Mouse (Mus musculus) cerebellum, adult 11 months (tissue): ENCODE measurements around the gene Vash1.

ENCODE experiments used
- DNase-seq: peaks from one replicate; pipeline ENCODE4 v3.0.0; 2022

The Vash1 gene

DNA sequence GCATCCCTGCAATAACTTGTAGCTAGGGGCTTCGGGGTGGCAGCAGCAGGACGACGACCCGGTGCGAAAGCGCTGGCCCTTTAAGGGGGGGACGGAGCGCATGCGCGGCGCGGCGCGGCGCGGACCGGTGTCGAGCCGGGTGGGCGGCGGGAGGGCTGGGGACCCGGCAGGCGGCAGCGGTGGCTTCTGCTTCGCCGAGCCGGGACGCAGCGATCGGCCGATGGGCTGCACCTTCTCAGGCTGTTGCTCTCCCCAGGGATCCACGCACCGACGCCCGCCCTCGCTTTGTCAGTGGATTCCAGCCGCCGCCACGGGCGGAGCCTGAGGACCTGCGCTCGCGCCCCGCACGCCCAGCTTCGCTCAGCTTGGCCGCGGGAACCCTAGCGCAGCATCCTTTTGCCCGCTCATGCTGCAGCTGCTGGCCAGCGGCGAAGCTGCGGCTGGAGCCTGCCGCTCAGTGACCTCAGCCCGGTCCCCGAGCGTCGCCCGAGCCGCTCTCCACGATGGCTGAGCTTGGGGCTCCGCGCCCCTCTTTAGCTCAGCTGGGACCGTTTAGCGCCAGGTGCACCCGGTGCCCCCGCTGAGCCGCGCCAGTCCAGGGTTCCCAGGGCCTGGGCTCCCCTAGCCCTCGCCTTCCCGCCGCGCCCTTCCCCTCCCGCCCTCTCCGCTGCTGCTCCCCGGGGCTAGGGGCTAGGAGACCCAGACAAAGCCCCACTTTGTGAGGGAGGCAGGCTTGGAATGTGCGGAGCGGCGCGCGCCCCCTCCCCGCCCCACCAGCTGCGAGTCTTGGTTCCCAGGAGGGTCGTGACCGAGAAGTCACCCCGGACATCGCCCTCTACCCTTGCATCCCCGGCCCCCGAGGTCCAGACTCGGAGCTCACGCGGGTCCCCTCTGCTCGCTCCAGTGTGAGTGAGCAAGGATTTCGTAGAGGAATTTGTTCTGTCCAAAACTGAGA, at the start of gene Vash1:
TSS of gene Vash1 (plus strand) at position 110 of the 955 bp plus-strand sequence.
- peak; percentile 75 for DNase-seq

DNA sequence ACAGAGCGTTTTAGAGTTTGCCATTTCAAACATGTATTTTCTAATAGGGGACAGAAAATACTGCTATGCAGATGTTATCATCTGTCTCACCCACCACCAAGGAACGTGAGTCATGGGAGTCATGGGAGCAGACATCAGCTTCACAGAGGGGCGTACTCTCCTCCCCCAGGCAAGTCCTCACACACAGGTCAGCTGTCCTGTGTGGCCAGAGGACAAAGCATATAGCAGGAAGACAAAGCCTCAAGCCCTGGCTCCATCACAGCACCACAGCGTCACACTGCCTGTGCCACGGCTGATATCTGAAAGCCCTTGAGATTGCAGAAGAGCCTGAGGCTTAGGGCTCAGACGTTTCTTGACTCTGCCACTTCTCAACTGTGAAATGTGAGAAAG, 49.7 kb upstream of the Vash1 start:
- DNase-seq: no peak

DNA sequence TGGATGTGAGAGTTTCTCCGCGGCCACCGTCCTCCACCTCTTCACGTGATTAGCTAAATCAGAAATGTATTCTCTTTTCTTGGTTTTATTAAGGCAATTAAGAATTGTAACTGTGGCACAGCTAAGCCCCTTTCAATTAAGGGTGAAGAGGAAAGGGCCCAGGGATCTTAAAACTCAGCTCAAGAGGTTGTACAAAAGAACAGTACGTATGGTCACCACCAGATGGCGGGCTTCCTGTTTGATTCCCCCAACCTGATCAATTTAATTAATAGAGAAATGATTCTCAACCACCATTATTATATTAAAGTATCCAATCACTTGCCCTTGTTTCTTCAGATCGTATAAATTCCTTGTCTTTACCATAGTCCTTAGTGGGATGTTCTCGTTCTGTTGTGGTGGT, 36.7 kb upstream of the Vash1 start:
- DNase-seq: no peak

- no peak for DNase-seq
Measured at GRCm38 (mm10) chr12:86644512-86645273, 33.8 kb upstream of the Vash1 start.

DNA sequence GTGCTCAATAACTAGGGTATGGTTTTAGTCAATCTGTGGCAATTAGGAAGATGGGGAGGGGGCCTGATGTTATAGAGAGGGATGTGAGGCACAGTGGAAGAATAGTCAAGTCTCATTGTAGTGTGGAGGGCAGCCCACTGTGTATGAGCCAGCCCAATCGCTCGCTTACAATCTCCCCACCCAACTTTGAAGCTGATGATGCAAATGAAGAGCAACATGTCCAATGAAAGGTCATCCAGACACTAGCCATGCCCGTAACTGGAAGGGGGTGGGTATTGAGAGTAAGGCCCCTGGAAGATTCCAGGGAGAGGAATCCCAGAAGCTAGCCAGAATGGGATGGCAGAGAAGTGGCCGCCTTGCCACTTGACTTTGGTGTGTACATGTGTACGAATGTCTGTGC, 33.0 kb upstream of the Vash1 start:
- DNase-seq: no peak

DNA sequence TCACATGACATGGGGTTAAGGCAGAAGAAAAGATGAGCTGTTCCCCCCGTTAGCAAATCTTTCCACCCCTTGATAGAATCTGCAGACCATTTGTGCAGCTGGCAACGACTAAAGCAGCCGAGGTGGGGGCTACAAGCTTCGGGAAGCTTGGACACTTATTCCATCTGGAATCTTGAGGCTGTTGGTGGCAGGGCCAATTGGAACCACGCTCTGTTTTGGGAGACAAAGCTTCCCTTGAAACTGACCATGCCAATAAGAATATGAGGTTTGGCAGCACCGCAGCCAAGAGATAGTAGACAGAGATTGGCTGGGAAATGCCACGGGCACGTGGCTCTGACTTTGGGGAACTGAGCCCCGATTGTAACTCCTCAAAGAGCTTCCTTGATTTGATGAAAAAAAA, 31.7 kb upstream of the Vash1 start:
- no peak for DNase-seq

GRCm38 (mm10) chr12:86647279-86647678, 31.2 kb upstream of the Vash1 start:
- no peak for DNase-seq

DNA sequence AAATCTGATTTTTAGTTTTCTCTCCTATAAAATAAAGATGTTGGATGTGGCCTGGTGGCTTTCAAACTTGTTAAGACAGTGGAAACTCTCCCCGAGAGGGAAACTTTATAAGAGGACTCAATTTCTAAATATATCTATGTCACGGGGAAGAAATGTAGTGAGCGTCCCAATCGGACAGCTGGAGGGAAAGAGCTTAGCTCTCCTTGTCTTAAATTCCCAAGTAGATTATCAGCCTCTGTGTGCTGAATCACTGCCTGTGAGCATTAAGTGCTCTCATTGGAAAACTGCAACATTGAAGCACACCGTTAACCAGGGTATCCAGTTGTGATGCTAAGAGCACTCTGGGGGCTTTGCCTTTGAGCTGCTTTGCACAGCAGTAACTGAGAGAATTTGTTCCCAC, 30.8 kb upstream of the Vash1 start:
- no peak for DNase-seq

- DNase-seq: no peak
Measured at GRCm38 (mm10) chr12:86648489-86648888, 30.0 kb upstream of the Vash1 start.

DNA sequence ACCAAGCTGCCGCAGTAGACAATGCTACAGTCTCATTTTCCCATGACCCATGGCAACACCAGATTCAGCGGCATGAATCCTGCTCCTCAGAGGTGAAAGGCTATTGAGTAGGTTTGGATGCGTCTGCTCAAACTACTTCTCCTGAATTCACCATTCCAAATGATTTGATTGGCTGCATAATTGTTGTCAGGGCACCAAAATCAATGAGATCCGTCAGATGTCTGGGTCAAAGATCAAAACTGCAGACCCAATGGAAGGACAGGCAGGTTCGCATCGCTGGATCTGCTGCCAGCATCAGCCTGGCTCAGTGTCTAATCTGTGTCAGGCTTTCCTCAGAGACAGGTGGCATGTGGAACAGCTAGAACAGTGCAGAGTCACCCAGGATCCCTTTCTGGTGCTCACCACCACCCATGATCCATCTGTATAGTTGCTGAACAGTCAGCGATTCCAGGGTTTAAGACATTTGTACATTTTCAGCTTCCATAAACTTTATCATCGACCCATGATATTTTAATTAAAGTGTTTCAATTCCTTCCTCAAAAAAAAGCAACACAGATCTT, 27.1 kb upstream of the Vash1 start:
- no peak for DNase-seq

- no peak for DNase-seq
Measured at GRCm38 (mm10) chr12:86652570-86653041, 25.9 kb upstream of the Vash1 start.

- no peak for DNase-seq
Measured at GRCm38 (mm10) chr12:86659447-86659968, 19.0 kb upstream of the Vash1 start.

DNA sequence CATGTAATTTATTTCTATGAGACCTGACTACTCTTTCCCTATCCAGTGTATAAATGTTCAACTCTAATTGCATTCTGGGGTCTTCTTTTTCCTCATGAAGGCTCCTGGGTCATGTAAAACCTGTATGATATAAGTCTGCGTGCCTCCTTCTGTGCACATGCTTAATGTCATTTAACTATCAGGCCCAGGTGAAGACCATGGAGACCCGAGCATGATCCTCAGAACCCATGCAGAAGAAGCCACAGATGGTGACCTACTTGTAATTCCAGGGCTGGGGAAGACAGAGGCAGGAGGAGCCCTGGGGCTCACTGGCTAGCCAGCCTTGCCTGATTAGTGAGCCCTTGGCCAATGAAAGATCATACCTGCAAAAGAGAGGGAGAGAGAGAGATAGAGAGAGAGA, 18.0 kb upstream of the Vash1 start:
- no peak for DNase-seq

DNA sequence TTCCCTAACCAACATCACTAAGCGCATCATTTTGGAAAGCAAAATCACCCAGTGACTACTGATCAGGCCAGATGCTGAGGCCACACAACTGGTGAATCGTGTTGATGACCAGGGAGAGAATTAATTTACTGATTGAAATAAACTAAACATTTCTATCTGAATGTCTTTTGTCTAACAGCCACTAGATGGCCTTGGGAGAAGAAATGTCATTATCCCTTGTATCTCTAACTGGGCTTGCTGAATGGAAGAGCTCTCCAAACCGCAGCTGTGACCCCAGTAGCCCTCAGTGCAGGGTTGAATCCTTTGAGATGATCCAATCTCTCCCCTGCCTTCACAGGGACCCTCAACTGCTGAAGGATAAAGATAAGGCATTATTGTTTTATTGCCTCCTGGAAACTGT, 12.8 kb upstream of the Vash1 start:
- no peak for DNase-seq

DNA sequence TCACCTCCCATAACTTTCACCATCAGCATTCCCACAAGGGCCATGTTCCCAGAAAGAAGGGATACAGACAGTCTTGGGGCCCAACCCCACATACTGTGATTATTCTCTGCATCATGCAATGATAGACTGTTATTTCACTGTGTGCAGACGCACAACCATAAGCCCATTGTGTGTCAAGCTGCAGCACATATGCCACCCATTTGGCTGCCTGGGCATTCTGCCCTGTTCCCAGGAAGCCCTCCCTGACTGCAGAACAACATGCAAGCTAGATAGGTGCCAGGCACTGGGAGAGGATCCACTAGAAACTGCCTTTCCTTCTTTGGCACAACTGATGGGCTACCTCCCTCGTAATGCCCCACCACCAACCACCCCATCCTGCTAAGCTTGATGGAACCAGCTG, 10.1 kb upstream of the Vash1 start:
- DNase-seq: no peak

GRCm38 (mm10) chr12:86672105-86672504, 6.4 kb upstream of the Vash1 start:
- no peak for DNase-seq

DNA sequence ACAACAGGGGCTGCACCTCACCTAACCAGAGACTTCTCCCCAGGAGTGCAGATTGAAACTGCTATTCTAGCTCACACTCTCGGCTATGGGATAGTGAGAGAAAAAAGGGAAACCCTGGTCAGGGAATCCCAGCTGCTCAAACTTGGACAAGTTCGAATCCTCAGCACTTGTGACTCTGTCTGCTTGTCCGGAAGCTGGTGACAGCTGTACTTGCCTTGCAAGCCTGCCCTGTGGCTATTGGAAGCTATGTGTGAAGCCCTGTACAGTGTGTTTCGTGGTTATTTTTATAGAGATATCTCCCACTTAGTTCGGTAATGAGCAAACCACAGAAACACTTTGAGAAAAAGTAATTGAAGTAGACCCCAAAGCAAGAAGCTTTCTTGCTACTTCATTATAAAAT, 6.0 kb upstream of the Vash1 start:
- DNase-seq: no peak

DNA sequence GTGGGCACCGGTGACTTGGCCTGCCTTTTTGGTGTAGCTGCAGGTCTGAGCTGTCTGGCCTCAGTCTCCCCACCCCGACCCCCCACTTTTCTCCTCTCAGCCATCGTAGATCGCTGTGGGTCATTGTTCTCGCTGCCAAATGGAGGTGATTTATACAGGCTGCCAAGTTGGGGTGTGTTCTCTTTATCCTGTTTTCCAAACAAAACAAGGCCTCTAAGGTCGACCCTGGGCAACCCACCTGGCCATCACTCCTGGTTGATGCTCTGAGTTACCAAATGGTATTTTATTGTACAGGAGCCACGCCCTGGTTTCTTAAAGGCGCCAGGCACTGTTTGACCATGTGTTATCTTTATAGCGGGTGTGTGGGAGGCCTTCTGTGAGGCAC, 1.0 kb downstream of the Vash1 start:
- DNase-seq: peak; percentile 40

DNA sequence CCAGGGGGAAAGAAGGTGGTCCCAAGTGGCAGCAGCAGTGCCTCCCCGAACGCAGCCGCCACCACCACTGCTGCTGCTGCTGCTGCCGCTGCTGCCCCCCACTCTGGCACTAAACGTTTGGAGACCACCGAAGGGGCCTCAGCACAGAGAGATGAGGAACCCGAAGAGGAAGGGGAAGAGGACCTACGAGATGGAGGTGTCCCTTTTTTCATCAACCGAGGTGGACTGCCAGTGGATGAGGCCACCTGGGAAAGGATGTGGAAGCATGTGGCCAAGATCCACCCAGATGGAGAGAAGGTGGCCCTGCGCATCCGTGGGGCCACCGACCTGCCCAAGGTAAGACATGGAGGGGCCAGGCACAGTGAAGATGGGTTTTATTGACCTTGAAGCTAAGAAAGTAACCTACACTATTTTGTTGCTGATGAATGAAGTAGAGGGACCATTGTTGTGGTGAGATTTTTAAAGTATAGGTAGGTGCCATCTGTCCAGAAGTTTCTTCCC, 1.5 kb downstream of the Vash1 start:
- DNase-seq: no peak

GRCm38 (mm10) chr12:86680591-86681193, 2.2 kb downstream of the Vash1 start:
- DNase-seq: no peak

GRCm38 (mm10) chr12:86681626-86682025, 3.1 kb downstream of the Vash1 start:
- no peak for DNase-seq

DNA sequence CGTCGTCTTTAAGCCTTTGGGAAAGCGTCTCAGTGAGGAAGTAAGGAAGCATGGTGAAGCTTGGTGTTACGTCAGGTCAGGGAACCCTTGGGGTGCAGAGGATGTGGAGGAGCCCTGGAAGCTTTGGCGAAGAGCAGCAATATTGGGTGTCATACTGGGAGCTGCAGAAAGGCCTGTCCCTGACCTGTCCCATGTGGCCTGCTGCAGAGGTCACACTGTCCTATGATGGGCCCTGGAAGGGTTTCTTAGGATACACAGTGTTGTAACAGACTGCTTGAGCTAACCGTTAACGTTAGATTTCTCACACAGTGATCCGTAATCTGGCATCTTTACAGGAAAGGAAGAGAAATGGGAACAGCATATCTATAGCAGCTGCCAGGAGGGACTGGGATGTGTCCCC, 3.7 kb downstream of the Vash1 start:
- no peak for DNase-seq

DNA sequence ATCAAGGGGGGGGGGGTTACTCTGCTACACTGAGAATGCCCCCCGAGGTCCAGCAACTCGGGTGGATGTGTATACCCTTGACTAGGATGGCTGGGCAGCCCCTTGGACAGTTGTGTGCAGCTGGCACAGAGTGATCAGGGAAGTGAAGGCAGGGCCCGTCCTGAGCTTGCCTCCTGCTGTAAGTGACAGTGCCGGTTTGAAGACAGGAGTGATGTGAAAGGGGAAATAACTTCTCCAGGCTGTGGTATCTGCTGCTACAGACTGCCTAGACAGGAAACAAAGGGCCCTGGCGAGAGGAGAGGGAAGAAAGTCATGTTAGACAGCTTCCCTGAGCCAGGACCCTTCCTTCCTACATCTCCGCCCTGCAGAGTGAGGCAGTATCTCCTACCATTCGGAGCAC, 5.2 kb downstream of the Vash1 start:
- DNase-seq: no peak
